Mouse (Mus musculus) stomach, postnatal 0 days (tissue): ENCODE measurements around the gene Supt3.

Experiments used
- CTCF ChIP-seq: IDR thresholded peaks from 2 replicates; pipeline ENCODE4 v1.5.1; 2016; ENCODE audit warnings: antibody characterized with exemption, low read depth, mild to moderate bottlenecking, moderate library complexity
- EP300 ChIP-seq: optimal IDR thresholded peaks from 2 replicates; pipeline ENCODE3; 2016; ENCODE audit warnings: antibody characterized with exemption

- TF ChIP-seq CTCF (no peak), EP300 (no peak)
Observed at GRCm38 (mm10) chr17:45087022-45087421, 310.1 kb downstream of the Supt3 start.
